Mouse (Mus musculus): ENCODE measurements at regions not wholly inside any gene's neighbourhood (a gene's known extent, or its start where the extent isn't known, plus 50 kb on each side); places are given as distances from the start of the nearest gene placed in this dataset.

- no peak for DNase-seq (ENCODE audit: low spot score in 2 of 2)
These were observed 85.3 kb upstream of the Serp2 start for GRCm38 (mm10) chr14:76641752-76642529.

GRCm38 (mm10) chr14:76633170-76633569 is 76.5 kb upstream of the Serp2 start:
- DNase-seq (ENCODE audit: low spot score in 2 of 2): no peak

- DNase-seq (ENCODE audit: low spot score in 2 of 2): no peak
These were observed 76.1 kb upstream of the Serp2 start for GRCm38 (mm10) chr14:76632763-76633162.

- DNase-seq (ENCODE audit: low spot score in 2 of 2): no peak
These were observed 75.1 kb upstream of the Serp2 start for GRCm38 (mm10) chr14:76631740-76632139.

- DNase-seq (ENCODE audit: low spot score in 2 of 2): no peak
These were observed 74.5 kb upstream of the Serp2 start for GRCm38 (mm10) chr14:76631181-76631580.

GRCm38 (mm10) chr14:76629913-76630478 is 73.3 kb upstream of the Serp2 start:
- DNase-seq (ENCODE audit: low spot score in 2 of 2): no peak

- no peak for DNase-seq (ENCODE audit: low spot score in 2 of 2)
These were observed 71.6 kb upstream of the Serp2 start for GRCm38 (mm10) chr14:76628182-76628892.

- DNase-seq (ENCODE audit: low spot score in 2 of 2): no peak
These were observed 69.1 kb upstream of the Serp2 start for GRCm38 (mm10) chr14:76625589-76626368.

- DNase-seq (ENCODE audit: low spot score in 2 of 2): no peak
These were observed 68.1 kb upstream of the Serp2 start for GRCm38 (mm10) chr14:76624626-76625378.

- DNase-seq (ENCODE audit: low spot score in 2 of 2): no peak
These were observed 66.8 kb upstream of the Serp2 start for GRCm38 (mm10) chr14:76623371-76623988.

- DNase-seq (ENCODE audit: low spot score in 2 of 2): no peak
These were observed 66.1 kb upstream of the Serp2 start for GRCm38 (mm10) chr14:76622634-76623291.

- DNase-seq (ENCODE audit: low spot score in 2 of 2): no peak
These were observed 62.3 kb upstream of the Serp2 start for GRCm38 (mm10) chr14:76619038-76619409.

- no peak for DNase-seq (ENCODE audit: low spot score in 2 of 2)
These were observed 61.8 kb upstream of the Serp2 start for GRCm38 (mm10) chr14:76618331-76619037.

- DNase-seq (ENCODE audit: low spot score in 2 of 2): no peak
These were observed 61.2 kb upstream of the Serp2 start for GRCm38 (mm10) chr14:76617889-76618288.

- no peak for DNase-seq (ENCODE audit: low spot score in 2 of 2)
These were observed 60.8 kb upstream of the Serp2 start for GRCm38 (mm10) chr14:76617447-76617846.

- DNase-seq (ENCODE audit: low spot score in 2 of 2): no peak
These were observed 59.6 kb upstream of the Serp2 start for GRCm38 (mm10) chr14:76616367-76616683.

- no peak for DNase-seq (ENCODE audit: low spot score in 2 of 2)
These were observed 59.1 kb upstream of the Serp2 start for GRCm38 (mm10) chr14:76615603-76616366.

- DNase-seq (ENCODE audit: low spot score in 2 of 2): no peak
These were observed 58.5 kb upstream of the Serp2 start for GRCm38 (mm10) chr14:76615182-76615581.

- DNase-seq (ENCODE audit: low spot score in 2 of 2): no peak
These were observed 58.0 kb upstream of the Serp2 start for GRCm38 (mm10) chr14:76614682-76615081.
